Mouse (Mus musculus) adrenal gland, postnatal 25 days (tissue): ENCODE measurements around the gene Naaladl1. TPM values are rescaled to one million over a fixed set of nuclear protein-coding genes. Genes with fewer than 3 reads are reported as not detected.

ENCODE experiments used
- DNase-seq: peaks from one replicate; pipeline ENCODE4 v3.0.0; 2021; ENCODE audit warnings: mixed read lengths
- long read RNA-seq: library from polyadenylated mRNA; stranded (forward); transcript quantifications from one replicate; pipeline ENCODE4 v2.0.0, GENCODE M21; 2021
- total RNA-seq: library from RNA; stranded (reverse); gene quantifications from 2 replicates; pipeline ENCODE4 v1.2.3, GENCODE M21; 2021

Gene Naaladl1
- total RNA-seq: 0.24 and 0.38 TPM in 2 replicates
- long read RNA-seq: 0 reads

DNA sequence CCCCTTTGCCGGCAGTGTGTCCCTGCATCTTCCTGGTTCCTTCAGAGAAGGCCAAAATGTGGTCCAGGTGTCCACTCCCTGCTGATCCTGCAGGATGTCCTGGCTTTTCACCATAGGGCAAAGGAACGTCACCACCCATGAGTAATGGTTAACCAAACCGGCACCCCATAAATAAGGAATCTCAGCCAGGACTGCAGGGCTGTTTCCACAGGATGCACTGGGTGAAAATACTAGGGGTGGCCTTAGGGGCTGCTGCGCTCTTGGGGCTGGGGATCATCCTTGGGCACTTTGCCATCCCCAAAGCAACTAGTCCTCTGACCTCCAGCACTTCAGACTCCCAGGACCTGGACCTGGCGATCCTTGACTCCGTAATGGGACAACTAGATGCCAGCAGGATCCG, at the start of gene Naaladl1:
Gene Naaladl1, plus strand, starts transcription at position 197 of the 400 bp plus-strand sequence.
- no peak for DNase-seq

GRCm38 (mm10) chr19:6056696-6057095, 48.9 kb upstream of the Naaladl1 start:
- no peak for DNase-seq

- peak; percentile 99 for DNase-seq
Measured at GRCm38 (mm10) chr19:6057313-6058096, 48.1 kb upstream of the Naaladl1 start, which contains the start of the genes Mrpl49 and Fau. Mrpl49 (minus strand) TSS chr19:6057785. Fau (plus strand) TSS chr19:6057844.

DNA sequence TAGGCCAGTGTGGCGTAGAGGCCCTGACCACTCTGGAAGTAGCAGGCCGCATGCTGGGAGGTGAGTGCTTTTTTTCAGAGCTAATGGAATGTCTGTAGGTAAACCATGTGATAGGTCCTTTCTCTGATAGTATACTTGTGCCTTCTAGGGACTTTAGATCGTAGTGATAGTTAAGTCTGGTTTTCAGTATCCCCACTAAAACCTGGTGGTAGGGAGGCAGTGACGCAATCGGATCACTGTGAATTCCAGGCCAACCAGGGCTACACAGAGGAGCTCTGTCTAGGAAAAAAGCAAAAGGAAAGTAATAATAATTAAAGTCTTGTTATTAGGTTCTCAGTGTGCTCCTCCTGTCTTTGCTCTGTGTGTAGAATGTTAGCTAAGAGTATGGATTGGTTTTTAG, 47.1 kb upstream of the Naaladl1 start:
- no peak for DNase-seq

- DNase-seq: no peak
Measured at GRCm38 (mm10) chr19:6058966-6059365, 46.6 kb upstream of the Naaladl1 start.

DNA sequence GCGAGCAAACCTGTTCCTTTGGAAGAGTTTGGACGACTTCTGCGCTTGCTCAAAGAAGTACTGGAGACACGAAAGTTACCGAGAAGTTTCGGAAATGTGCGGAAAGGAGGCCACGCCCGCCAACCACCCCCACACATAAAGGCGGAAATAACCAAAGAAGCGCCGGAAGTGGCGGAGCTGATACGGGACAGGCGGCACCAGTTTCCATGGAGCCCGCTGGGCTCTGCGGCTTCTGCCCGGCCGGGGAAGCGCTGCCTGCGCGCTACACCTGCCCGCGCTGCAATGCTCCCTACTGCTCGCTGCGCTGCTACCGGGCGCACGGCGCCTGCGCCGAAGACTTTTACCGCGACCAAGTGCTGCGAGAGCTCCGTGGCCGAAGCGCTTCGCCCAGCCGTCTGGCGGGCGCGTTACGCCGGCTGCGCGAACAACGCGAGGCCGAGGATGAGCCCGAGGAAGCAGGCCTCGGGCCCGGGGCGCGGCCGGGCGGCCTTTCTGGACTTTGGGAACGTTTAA, 44.5 kb upstream of the Naaladl1 start, which contains the start of gene Znhit2:
Gene Znhit2, plus strand, starts transcription at position 172 of the 513 bp plus-strand sequence.
- peak; percentile 89 for DNase-seq

DNA sequence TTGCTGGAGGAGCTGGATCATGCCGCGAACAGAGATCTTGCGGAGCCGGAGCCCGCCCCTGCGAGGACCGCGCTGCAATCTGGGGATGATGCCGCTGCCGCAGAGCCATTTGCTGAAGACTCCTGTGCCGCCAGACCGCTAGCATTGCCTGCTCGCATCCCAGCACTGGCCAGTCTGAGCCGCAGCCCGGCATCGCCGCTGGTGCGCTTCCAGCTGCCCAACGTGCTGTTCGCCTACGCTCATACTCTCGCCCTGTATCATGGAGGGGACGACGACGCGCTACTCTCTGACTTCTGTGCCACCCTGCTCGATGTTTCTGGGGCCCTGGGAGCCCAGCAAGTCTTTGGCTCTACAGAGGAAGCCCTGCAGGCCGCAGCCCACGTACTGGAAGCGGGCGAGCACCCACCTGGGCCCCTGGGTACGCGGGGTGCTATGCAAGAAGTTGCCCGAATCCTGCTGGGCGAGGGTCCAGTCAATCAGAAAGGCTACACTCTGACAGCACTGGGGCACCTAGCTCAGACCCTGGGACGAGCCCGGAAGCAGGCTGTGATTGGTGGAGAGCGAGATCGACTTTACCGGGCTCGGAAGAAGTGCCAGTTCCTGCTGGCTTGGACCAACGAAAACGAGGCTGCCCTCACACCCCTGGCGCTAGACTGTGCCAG, 43.8 kb upstream of the Naaladl1 start:
- peak; percentile 34 for DNase-seq

GRCm38 (mm10) chr19:6062418-6062817, 43.2 kb upstream of the Naaladl1 start:
- no peak for DNase-seq

- DNase-seq: no peak
Measured at GRCm38 (mm10) chr19:6063081-6063480, 42.5 kb upstream of the Naaladl1 start.

GRCm38 (mm10) chr19:6066571-6066970, 39.0 kb upstream of the Naaladl1 start:
- no peak for DNase-seq

DNA sequence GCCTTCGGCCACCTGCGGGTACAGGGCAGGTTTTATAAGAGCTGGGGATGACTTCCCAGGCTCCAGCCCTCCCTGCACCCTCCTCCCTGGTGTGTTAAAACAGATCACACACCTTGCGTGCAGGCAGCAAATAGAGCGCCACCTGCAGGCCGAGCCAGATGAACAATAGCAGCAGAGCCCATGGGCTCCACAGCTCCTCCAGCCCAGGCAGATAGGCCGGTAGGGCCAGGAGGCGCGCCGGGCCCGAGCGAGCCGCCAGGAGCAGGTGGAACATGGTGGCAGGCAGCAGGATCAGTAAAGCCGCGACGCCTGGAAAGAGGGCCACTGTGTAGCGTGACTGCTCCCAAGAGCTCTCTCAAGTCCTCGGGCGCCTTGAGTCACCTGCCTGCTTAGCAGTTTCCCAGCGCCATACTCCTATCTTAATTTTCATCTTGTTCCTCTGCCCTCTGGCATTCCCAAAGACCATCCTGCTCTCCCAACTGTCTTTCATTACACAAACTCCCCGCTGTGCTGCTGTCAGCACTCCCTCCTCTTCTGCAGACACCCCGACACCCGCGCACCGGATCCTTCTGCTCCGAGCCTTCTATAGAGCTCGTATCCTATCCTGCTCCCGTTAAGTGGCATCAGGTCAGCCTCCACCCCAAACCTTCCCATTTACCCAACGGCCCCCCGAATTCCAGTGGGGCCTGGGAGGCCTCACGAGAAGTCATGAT, 38.4 kb upstream of the Naaladl1 start:
- peak; percentile 81 for DNase-seq

GRCm38 (mm10) chr19:6067724-6068415, 37.7 kb upstream of the Naaladl1 start, which contains the start of gene Tm7sf2:
Tm7sf2 (minus strand) TSS chr19:6068373.
- DNase-seq: peak; percentile 94

DNA sequence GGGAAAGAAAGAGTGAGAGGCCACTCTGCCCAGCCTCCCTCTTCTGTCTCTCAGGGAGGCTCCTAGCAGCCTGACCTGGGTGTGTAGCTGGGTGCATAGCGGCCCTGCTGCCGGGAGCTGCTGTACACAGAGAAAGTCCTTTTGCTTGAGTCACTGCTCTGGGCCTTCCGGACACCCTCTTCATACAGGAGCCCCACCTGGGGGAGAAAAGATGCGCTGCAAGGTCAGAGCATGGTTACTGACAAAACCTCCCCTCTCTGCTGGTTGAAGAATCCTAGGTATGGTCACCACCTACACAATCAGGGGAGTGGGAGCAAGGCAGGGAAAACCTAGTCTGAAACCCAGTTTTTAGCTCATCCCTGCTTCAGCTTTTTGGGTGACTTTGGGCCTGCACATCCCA, 36.6 kb upstream of the Naaladl1 start:
- no peak for DNase-seq

GRCm38 (mm10) chr19:6069851-6070250, 35.7 kb upstream of the Naaladl1 start:
- DNase-seq: no peak

- DNase-seq: no peak
Measured at GRCm38 (mm10) chr19:6070571-6071250, 34.9 kb upstream of the Naaladl1 start.

DNA sequence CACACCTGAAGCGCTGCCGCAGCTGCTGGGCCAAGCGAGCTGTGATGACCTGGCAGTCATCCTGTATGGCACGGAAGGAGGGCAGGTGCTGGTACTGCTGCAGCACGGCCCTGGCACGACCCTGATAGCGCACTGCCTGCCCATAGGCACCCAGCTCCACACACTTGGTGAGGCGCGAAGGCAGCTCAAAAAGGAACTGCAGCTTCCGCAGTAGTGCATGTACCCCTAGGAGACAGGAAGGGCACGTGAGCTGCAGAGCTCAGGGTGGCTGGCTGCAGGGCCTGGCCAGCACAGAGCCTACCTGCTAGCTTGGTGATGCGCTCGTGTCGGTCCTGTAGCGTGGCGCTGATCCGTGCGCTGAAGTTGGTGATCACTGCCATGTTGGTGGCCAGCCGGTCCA, 34.3 kb upstream of the Naaladl1 start:
- DNase-seq: no peak

DNA sequence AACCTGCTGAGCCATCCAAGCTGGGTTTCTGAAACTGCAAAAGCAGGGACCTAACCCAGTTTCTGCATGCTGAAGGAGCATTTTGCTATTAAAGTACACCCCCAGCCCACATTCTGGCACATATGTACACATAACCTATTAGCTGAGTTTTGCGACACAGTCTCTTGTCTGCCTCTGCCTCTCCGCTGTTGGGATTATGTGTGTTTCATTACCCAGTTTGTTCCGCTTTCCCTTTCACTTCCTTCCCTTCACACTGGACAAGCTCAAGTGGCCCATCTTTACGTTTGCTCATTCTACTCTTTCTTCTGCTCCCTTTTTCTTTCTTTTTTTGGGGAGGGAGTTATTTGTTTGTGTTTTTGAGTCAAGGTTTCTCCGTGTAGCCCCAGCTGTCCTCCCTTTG, 31.7 kb upstream of the Naaladl1 start:
- no peak for DNase-seq

- peak; percentile 72 for DNase-seq
Measured at GRCm38 (mm10) chr19:6076564-6077393, 28.8 kb upstream of the Naaladl1 start, which contains the start of gene Vps51. Vps51 (minus strand) TSS chr19:6077231.

GRCm38 (mm10) chr19:6079983-6080480, 25.6 kb upstream of the Naaladl1 start, which contains the start of gene Tmem262:
Tmem262 (plus strand) TSS chr19:6080033.
- DNase-seq: no peak

DNA sequence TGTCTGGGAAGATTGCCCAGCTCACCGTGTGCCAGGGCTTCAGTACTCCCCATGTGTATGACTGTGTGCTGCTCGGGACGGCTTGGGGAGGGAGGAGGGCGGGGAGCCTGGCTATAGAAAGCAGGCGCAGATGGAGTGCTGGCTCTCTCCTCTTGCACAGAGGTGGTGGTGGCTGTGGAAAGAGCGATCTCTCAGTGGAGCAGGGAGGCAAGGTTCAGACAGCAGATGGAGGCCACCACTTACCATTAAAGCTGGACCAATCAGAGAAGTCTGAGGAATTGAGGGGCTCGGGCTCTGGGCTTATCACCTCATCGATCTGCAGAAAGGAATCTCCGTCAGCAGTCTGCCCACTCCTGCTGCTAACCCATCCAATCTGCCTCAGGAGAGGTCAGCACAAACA, 23.4 kb upstream of the Naaladl1 start, which contains the start of gene Gm28374:
Gene Gm28374, minus strand, starts transcription at position 101 of the 400 bp plus-strand sequence.
- DNase-seq: no peak
